Mouse (Mus musculus) hindbrain, embryonic 11.5 days (tissue): ENCODE data around the gene B3gnt2. TPM values are rescaled to one million over a fixed set of nuclear protein-coding genes. Genes with fewer than 3 reads are reported as not detected.

Source experiments
- ATAC-seq: fragments of 200-750 bp; cut with Nextera tagmentation; 2 replicates; pipeline ENCODE4 v1.8.0; 2017; ENCODE audit warnings: mild to moderate bottlenecking, moderate TSS enrichment, moderate library complexity; ENCODE audit not compliant: low FRiP score
- DNase-seq: peaks from one replicate; pipeline ENCODE4 v3.0.0-alpha.2; 2015; ENCODE audit warnings: low spot score
- H3K27ac ChIP-seq: fragments of 300-500 bp; sonication (generic); 2 replicates; pipeline ENCODE4 v1.5.1; 2014; ENCODE audit warnings: mild to moderate bottlenecking, low read depth, low read length
- H3K27me3 ChIP-seq: fragments of 300-500 bp; sonication (generic); 2 replicates; pipeline ENCODE4 v1.6.1; 2014; ENCODE audit warnings: mild to moderate bottlenecking, low read length, moderate library complexity, mixed read lengths; ENCODE audit not compliant: control insufficient read depth, insufficient read depth
- H3K36me3 ChIP-seq: fragments of 300-500 bp; sonication (generic); 2 replicates; pipeline ENCODE4 v1.6.1; 2014; ENCODE audit warnings: mild to moderate bottlenecking, low read length, moderate library complexity, mixed read lengths; ENCODE audit not compliant: control insufficient read depth, insufficient read depth
- H3K4me1 ChIP-seq: fragments of 300-500 bp; sonication (generic); replicated peaks from 2 replicates; pipeline ENCODE4 v1.6.1; 2014; ENCODE audit warnings: low read length, mixed read lengths; ENCODE audit not compliant: control insufficient read depth, insufficient read depth
- H3K4me2 ChIP-seq: fragments of 300-500 bp; sonication (generic); replicated peaks from 2 replicates; pipeline ENCODE4 v1.6.1; 2014; ENCODE audit warnings: mild to moderate bottlenecking, low read depth, low read length
- H3K4me3 ChIP-seq: fragments of 300-500 bp; sonication (generic); 2 replicates; pipeline ENCODE4 v1.5.1; 2014; ENCODE audit warnings: low read depth, low read length
- H3K9ac ChIP-seq: fragments of 300-500 bp; sonication (generic); 2 replicates; pipeline ENCODE4 v1.6.1; 2014; ENCODE audit warnings: low read depth, low read length
- H3K9me3 ChIP-seq: fragments of 300-500 bp; sonication (generic); 2 replicates; pipeline ENCODE4 v1.6.1; 2016; ENCODE audit warnings: low read length; ENCODE audit not compliant: control insufficient read depth
- WGBS: fragments of 180-500 bp; shearing (Covaris S2); extraction: QIAGEN DNeasy Blood & Tissue Kit; methylation state at CpG from one replicate; pipeline ENCODE4 v1.1.7; 2014; 5-methylcytosine and 5-hydroxymethylcytosine counted together
- polyA plus RNA-seq: library from polyadenylated mRNA; unstranded; fragments of >200 nt; fragmentation: Nextera tagmentation; extraction: Ambion mirVana; gene quantifications from 2 replicates; pipeline ENCODE4 v1.2.1, GENCODE M21; 2014

Gene B3gnt2
- polyA plus RNA-seq, 1 experiment from 2014 or later, result 1.7 TPM

DNA sequence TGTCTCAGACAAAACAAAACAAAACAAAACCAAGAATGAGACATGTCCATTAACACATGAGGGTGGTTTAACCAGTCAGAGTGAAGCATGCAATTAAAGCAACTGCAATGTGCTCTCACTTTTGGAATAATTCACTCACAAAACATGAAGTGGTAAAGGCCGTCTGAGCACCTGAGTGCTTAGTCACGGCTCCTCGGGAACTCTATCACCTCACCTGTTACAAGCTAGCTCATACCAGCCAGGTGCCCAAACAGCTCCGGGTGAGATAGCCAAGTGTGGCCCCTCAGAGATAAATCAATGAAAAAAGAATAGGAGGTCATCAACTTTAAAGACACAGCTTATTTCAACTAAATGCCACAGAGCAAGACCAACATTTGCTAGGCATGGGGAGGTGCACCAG is 6.2 kb downstream of the B3gnt2 start:
- peaks cover 25% of the 10 kb centered on the region for H3K27me3 ChIP-seq
- no peak for ATAC-seq
- no peaks in the 10 kb centered on the region for H3K9me3 ChIP-seq
- H3K9ac ChIP-seq, result no peak overlapping the region
- DNase-seq, result no peak
- WGBS, result 93% methylated on average over 4 of the region's 4 CpGs
- no peak overlapping the region for H3K27ac ChIP-seq
- H3K4me1 ChIP-seq, result peaks cover 4% of the 10 kb centered on the region; the same call in 1 of the 2 replicates
- H3K36me3 ChIP-seq, result no peaks in the 10 kb centered on the region
- no peak overlapping the region for H3K4me3 ChIP-seq
- no peak overlapping the region for H3K4me2 ChIP-seq

GRCm38 (mm10) chr11:22853477-22854157 is 7.1 kb downstream of the B3gnt2 start:
- no peak overlapping the region for H3K27ac ChIP-seq
- ATAC-seq (no peak), DNase-seq (no peak)
- peaks cover 18% of the 10 kb centered on the region for H3K27me3 ChIP-seq
- H3K36me3 ChIP-seq, result no peaks in the 10 kb centered on the region
- no peak overlapping the region for H3K4me2 ChIP-seq
- no peak overlapping the region for H3K4me3 ChIP-seq
- no peak overlapping the region for H3K9ac ChIP-seq
- WGBS, result 50% methylated on average over 2 of the region's 2 CpGs
- H3K4me1 ChIP-seq, result peaks cover 1% of the 10 kb centered on the region; the same call in 1 of the 2 replicates
- H3K9me3 ChIP-seq, result no peaks in the 10 kb centered on the region

DNA sequence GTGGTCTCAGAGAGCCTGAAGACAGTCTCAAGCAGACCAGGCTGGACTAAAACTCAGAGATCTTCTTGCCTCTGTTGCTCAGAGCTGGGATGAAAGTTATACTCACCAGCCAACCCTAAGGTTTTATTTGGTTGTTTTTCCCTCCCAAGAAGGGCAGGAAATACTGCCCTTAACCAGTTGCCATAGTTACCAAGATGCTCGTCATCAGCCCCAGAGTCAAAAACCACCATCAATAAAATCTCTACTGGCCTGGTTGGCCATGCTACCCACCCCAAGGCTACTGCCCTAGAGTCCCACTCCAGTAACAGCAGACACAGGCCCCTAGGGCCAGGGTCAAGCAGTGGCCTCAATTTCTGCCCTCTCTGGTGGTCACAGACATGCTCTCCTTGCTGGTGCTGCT is 8.3 kb downstream of the B3gnt2 start:
- Histone ChIP-seq H3K27me3 (peaks cover 10% of the 10 kb centered on the region), H3K36me3 (no peaks in the 10 kb centered on the region), H3K9ac (no peak overlapping the region), H3K4me2 (no peak overlapping the region), H3K9me3 (no peaks in the 10 kb centered on the region), H3K27ac (no peak overlapping the region), H3K4me1 (no peaks in the 10 kb centered on the region), H3K4me3 (no peak overlapping the region)
- ATAC-seq, result no peak
- WGBS, result 71% methylated on average over 1 of the region's 1 CpGs
- no peak for DNase-seq

- WGBS, result 57% methylated on average over 4 of the region's 4 CpGs
- ATAC-seq (no peak), DNase-seq (no peak)
Measured at GRCm38 (mm10) chr11:22851416-22851815, 9.3 kb downstream of the B3gnt2 start.

DNA sequence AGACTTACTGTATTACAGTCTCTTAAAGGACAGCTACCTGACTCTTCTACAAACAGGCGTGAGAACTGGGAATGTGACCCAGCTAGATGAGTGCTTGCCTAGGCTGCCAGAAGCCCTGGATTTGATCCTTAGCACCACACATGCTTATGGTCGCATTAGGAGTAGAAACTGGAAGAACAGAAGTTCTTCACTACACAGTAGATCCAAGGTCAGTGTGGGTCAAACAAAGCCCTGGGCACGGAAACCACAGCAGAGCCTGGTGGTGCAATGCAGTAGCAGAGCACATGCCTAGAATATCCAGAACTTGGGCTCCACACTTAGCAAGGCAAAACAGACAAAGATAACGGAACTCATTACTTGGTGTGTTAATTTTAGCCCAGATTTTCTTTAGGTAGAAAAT is 10.7 kb downstream of the B3gnt2 start:
- H3K27me3 ChIP-seq, result no peaks in the 10 kb centered on the region
- no peak overlapping the region for H3K4me3 ChIP-seq
- 94% methylated on average over 4 of the region's 4 CpGs for WGBS
- no peaks in the 10 kb centered on the region for H3K9me3 ChIP-seq
- no peak for DNase-seq
- no peaks in the 10 kb centered on the region for H3K36me3 ChIP-seq
- H3K27ac ChIP-seq, result no peak overlapping the region
- no peak overlapping the region for H3K9ac ChIP-seq
- H3K4me2 ChIP-seq, result no peak overlapping the region
- ATAC-seq, result no peak
- no peaks in the 10 kb centered on the region for H3K4me1 ChIP-seq

More at GRCm38 (mm10) chr11:22851416-22851815, 9.3 kb downstream of the B3gnt2 start:
- Histone ChIP-seq H3K27ac (no peak overlapping the region), H3K36me3 (no peaks in the 10 kb centered on the region), H3K4me3 (no peak overlapping the region), H3K4me2 (no peak overlapping the region), H3K27me3 (peaks cover 1% of the 10 kb centered on the region; the same call in 1 of the 2 replicates), H3K9ac (no peak overlapping the region), H3K4me1 (no peaks in the 10 kb centered on the region), H3K9me3 (no peaks in the 10 kb centered on the region)

GRCm38 (mm10) chr11:22848649-22849195 is 12.0 kb downstream of the B3gnt2 start:
- no peak overlapping the region for H3K9ac ChIP-seq
- no peak overlapping the region for H3K27ac ChIP-seq
- H3K4me1 ChIP-seq, result no peaks in the 10 kb centered on the region
- ATAC-seq (no peak), DNase-seq (no peak)
- no peaks in the 10 kb centered on the region for H3K9me3 ChIP-seq
- no peaks in the 10 kb centered on the region for H3K36me3 ChIP-seq
- no peaks in the 10 kb centered on the region for H3K27me3 ChIP-seq
- H3K4me2 ChIP-seq, result no peak overlapping the region
- H3K4me3 ChIP-seq, result no peak overlapping the region
- WGBS, result 95% methylated on average over 5 of the region's 5 CpGs

DNA sequence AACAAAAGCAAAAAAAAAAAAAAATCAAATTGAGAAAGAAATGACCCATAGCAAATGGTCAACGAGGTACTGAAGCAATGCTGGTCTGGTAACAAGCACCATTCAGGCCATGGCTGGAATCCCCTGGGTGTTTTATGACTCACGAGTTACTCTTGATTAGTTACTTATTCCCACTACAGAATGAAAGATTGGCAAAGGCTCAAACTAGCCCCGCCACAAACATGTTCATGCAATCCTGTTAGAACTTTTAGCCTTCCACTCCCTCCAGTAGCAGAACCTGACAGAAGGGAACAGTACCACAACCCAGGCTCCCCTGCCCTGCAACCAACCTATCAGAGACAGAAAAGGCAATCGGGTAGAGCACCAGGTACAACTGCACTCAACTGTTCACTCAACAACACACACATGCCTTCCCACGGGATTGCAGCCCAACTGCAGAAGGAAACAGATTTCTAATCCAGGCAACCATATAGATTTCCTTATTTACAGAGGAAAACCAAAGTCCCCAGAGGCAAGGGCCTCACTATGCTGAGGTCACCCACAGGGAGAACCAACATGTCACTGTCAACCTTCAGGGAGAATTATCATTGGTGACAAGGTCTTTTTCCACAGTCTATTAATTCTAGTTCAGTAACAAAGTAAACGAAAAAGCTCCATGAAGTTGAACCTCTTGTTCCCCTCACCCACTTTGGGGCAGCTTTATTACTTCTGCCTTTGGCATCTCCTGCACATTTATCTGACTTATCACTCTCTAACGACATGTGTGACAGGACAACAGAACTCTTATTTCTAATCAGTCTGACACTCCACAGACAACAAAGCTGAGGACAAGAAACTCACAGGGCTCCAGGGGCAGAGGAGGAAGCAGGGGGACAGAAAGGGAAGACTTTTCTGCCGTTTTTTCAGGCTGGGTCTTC is 12.8 kb downstream of the B3gnt2 start:
- Histone ChIP-seq H3K36me3 (no peaks in the 10 kb centered on the region), H3K9me3 (no peaks in the 10 kb centered on the region), H3K27ac (no peak overlapping the region), H3K4me1 (no peaks in the 10 kb centered on the region), H3K4me3 (no peak overlapping the region), H3K27me3 (no peaks in the 10 kb centered on the region), H3K9ac (no peak overlapping the region), H3K4me2 (no peak overlapping the region)
- no peak for ATAC-seq
- DNase-seq, result no peak
- WGBS, result 75% methylated on average over 8 of the region's 8 CpGs

DNA sequence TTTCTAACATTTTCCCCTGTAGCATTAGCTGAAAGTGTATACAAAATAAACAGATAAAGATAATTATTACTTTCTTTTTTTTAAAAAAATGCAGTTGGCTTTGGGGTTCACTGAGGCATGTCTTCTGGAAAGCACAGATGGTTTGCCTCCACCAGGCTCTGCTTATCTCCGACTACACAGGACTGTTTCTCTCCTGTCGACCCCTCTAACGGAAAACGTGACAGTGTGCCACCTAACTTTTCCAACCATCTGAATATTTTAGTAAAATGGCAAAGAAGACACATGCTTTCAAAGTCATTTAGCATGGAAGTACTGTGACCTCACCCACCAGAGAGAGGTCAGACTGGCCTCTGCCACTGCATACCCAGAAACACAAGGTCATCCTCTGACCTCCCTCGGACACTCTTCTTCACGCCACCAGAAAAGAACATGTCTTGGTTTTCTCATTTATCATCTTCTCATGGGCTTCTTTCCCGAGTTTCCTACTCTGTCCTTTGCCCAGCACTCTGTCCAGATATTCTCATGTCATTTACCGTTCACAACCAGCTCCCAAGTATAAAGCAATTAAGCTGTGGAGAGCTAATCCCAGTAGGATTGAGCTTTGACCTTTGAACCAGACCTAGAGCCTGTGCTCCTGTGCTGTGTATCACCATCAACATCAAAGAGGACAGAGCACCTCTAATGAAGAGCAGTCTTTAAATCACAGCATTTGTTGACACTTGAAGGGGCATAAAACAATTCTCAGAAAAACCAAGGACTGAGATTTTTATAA is 13.6 kb downstream of the B3gnt2 start:
- no peaks in the 10 kb centered on the region for H3K9me3 ChIP-seq
- WGBS, result 64% methylated on average over 8 of the region's 8 CpGs
- ATAC-seq (no peak), DNase-seq (no peak)
- H3K4me1 ChIP-seq, result no peaks in the 10 kb centered on the region
- no peak overlapping the region for H3K9ac ChIP-seq
- no peak overlapping the region for H3K4me2 ChIP-seq
- H3K4me3 ChIP-seq, result no peak overlapping the region
- no peaks in the 10 kb centered on the region for H3K27me3 ChIP-seq
- no peak overlapping the region for H3K27ac ChIP-seq
- H3K36me3 ChIP-seq, result no peaks in the 10 kb centered on the region
